Mouse (Mus musculus): ENCODE data around the gene Plekha7. TPM values are rescaled to one million over a fixed set of nuclear protein-coding genes. Genes with fewer than 3 reads are reported as not detected.
A peak's percentile ranks its signal among the peaks of the same experiment; 100 is the strongest.

The Plekha7 gene
- polyA plus RNA-seq, 1 experiment from 2014 or later, result 10.4 TPM

- Histone ChIP-seq H3K4me2 (replicated peaks) (no peak overlapping the region), H3K27me3 (replicated peaks) (no peaks in the 10 kb centered on the region), H3K9me3 (no peaks in the 10 kb centered on the region), H3K4me1 (0 out of 2 replicates have a peak, but pooled peaks cover 2% of the 10 kb centered on the region), H3K9ac (no peak overlapping the region), H3K27ac (no peak overlapping the region), H3K36me3 (no peaks in the 10 kb centered on the region), H3K4me3 (no peak overlapping the region)
- ATAC-seq (ENCODE audit: low FRiP score, low read depth), result no peak
- 28% methylated on average over 4 of the region's 4 CpGs for WGBS
Observed at GRCm38 (mm10) chr7:116131390-116131789, 176.8 kb downstream of the Plekha7 start.

GRCm38 (mm10) chr7:116129374-116129773, 178.8 kb downstream of the Plekha7 start:
- Histone ChIP-seq H3K36me3 (no peaks in the 10 kb centered on the region), H3K27me3 (replicated peaks) (no peaks in the 10 kb centered on the region)

GRCm38 (mm10) chr7:116128286-116128685, 179.9 kb downstream of the Plekha7 start:
- H3K9ac ChIP-seq, result no peak overlapping the region
- no peak overlapping the region for H3K4me3 ChIP-seq
- no peak overlapping the region for H3K4me2 ChIP-seq (replicated peaks)
- WGBS, result 94% methylated on average over 8 of the region's 8 CpGs
- 0 out of 2 replicates have a peak, but pooled peaks cover 2% of the 10 kb centered on the region for H3K4me1 ChIP-seq
- no peaks in the 10 kb centered on the region for H3K9me3 ChIP-seq
- no peaks in the 10 kb centered on the region for H3K27me3 ChIP-seq (replicated peaks)
- no peak for ATAC-seq (ENCODE audit: low FRiP score, low read depth)
- no peak overlapping the region for H3K27ac ChIP-seq
- no peaks in the 10 kb centered on the region for H3K36me3 ChIP-seq

More at GRCm38 (mm10) chr7:116129374-116129773, 178.8 kb downstream of the Plekha7 start:
- Histone ChIP-seq H3K4me3 (no peak overlapping the region), H3K9ac (no peak overlapping the region), H3K9me3 (no peaks in the 10 kb centered on the region), H3K4me1 (0 out of 2 replicates have a peak, but pooled peaks cover 2% of the 10 kb centered on the region), H3K27ac (no peak overlapping the region), H3K4me2 (replicated peaks) (no peak overlapping the region)
- 86% methylated on average over 10 of the region's 10 CpGs for WGBS
- no peak for ATAC-seq (ENCODE audit: low FRiP score, low read depth)

GRCm38 (mm10) chr7:116127052-116127451, 181.1 kb downstream of the Plekha7 start:
- H3K9ac ChIP-seq, result no peak overlapping the region
- 0 out of 2 replicates have a peak, but pooled peaks cover 5% of the 10 kb centered on the region for H3K4me1 ChIP-seq
- no peaks in the 10 kb centered on the region for H3K27me3 ChIP-seq (replicated peaks)
- 92% methylated on average over 2 of the region's 2 CpGs for WGBS
- H3K4me3 ChIP-seq, result no peak overlapping the region
- H3K4me2 ChIP-seq (replicated peaks), result no peak overlapping the region
- H3K36me3 ChIP-seq, result no peaks in the 10 kb centered on the region
- H3K9me3 ChIP-seq, result no peaks in the 10 kb centered on the region
- ATAC-seq (ENCODE audit: low FRiP score, low read depth), result no peak
- H3K27ac ChIP-seq, result no peak overlapping the region

GRCm38 (mm10) chr7:116125671-116126070, 182.5 kb downstream of the Plekha7 start:
- H3K27ac ChIP-seq, result no peak overlapping the region
- H3K4me3 ChIP-seq, result no peak overlapping the region
- H3K36me3 ChIP-seq, result no peaks in the 10 kb centered on the region
- H3K27me3 ChIP-seq (replicated peaks), result no peaks in the 10 kb centered on the region
- WGBS, result 86% methylated on average over 7 of the region's 7 CpGs
- H3K9me3 ChIP-seq, result no peaks in the 10 kb centered on the region
- H3K4me1 ChIP-seq, result 0 out of 2 replicates have a peak, but pooled peaks cover 2% of the 10 kb centered on the region
- ATAC-seq (ENCODE audit: low FRiP score, low read depth), result no peak
- H3K4me2 ChIP-seq (replicated peaks), result no peak overlapping the region
- no peak overlapping the region for H3K9ac ChIP-seq

GRCm38 (mm10) chr7:116124057-116124456, 184.1 kb downstream of the Plekha7 start:
- H3K9ac ChIP-seq, result no peak overlapping the region
- H3K4me2 ChIP-seq (replicated peaks), result no peak overlapping the region
- no peak overlapping the region for H3K27ac ChIP-seq
- no peak overlapping the region for H3K4me3 ChIP-seq
- WGBS, result 90% methylated on average over 12 of the region's 12 CpGs
- H3K9me3 ChIP-seq, result no peaks in the 10 kb centered on the region
- H3K4me1 ChIP-seq, result 0 out of 2 replicates have a peak, but pooled peaks cover 2% of the 10 kb centered on the region
- ATAC-seq (ENCODE audit: low FRiP score, low read depth), result no peak
- H3K36me3 ChIP-seq, result no peaks in the 10 kb centered on the region
- no peaks in the 10 kb centered on the region for H3K27me3 ChIP-seq (replicated peaks)

- WGBS, result 92% methylated on average over 2 of the region's 2 CpGs
- Histone ChIP-seq H3K4me2 (replicated peaks) (no peak overlapping the region), H3K9ac (no peak overlapping the region), H3K4me3 (no peak overlapping the region), H3K4me1 (0 out of 2 replicates have a peak, but pooled peaks cover 2% of the 10 kb centered on the region), H3K27ac (no peak overlapping the region), H3K27me3 (replicated peaks) (no peaks in the 10 kb centered on the region), H3K36me3 (no peaks in the 10 kb centered on the region), H3K9me3 (no peaks in the 10 kb centered on the region)
- no peak for ATAC-seq (ENCODE audit: low FRiP score, low read depth)
Observed at GRCm38 (mm10) chr7:116123597-116123985, 184.6 kb downstream of the Plekha7 start.

GRCm38 (mm10) chr7:116122981-116123596, 185.1 kb downstream of the Plekha7 start:
- H3K4me2 ChIP-seq (replicated peaks), result no peak overlapping the region
- no peaks in the 10 kb centered on the region for H3K36me3 ChIP-seq
- no peak overlapping the region for H3K4me3 ChIP-seq
- H3K27me3 ChIP-seq (replicated peaks), result no peaks in the 10 kb centered on the region
- 47% methylated on average over 13 of the region's 13 CpGs for WGBS
- H3K4me1 ChIP-seq, result 0 out of 2 replicates have a peak, but pooled peaks cover 2% of the 10 kb centered on the region
- no peak overlapping the region for H3K9ac ChIP-seq
- H3K9me3 ChIP-seq, result no peaks in the 10 kb centered on the region
- no peak overlapping the region for H3K27ac ChIP-seq
- peak; percentile 56; the same call in 1 of the 2 replicates for ATAC-seq (ENCODE audit: low FRiP score, low read depth)

GRCm38 (mm10) chr7:116121202-116121601, 187.0 kb downstream of the Plekha7 start:
- no peak for ATAC-seq (ENCODE audit: low FRiP score, low read depth)

GRCm38 (mm10) chr7:116120737-116121136, 187.4 kb downstream of the Plekha7 start:
- H3K4me2 ChIP-seq (replicated peaks), result no peak overlapping the region
- 0 out of 2 replicates have a peak, but pooled peaks cover 2% of the 10 kb centered on the region for H3K4me1 ChIP-seq
- no peak for ATAC-seq (ENCODE audit: low FRiP score, low read depth)
- H3K9ac ChIP-seq, result no peak overlapping the region
- H3K27me3 ChIP-seq (replicated peaks), result no peaks in the 10 kb centered on the region
- no peak overlapping the region for H3K4me3 ChIP-seq
- H3K27ac ChIP-seq, result no peak overlapping the region
- H3K9me3 ChIP-seq, result no peaks in the 10 kb centered on the region
- no peaks in the 10 kb centered on the region for H3K36me3 ChIP-seq
- WGBS, result 87% methylated on average over 4 of the region's 4 CpGs

More at GRCm38 (mm10) chr7:116121202-116121601, 187.0 kb downstream of the Plekha7 start:
- WGBS, result 56% methylated on average over 11 of the region's 11 CpGs
- H3K27me3 ChIP-seq (replicated peaks), result no peaks in the 10 kb centered on the region
- H3K36me3 ChIP-seq, result no peaks in the 10 kb centered on the region
- no peak overlapping the region for H3K9ac ChIP-seq
- no peak overlapping the region for H3K4me3 ChIP-seq
- 0 out of 2 replicates have a peak, but pooled peaks cover 2% of the 10 kb centered on the region for H3K4me1 ChIP-seq
- H3K9me3 ChIP-seq, result no peaks in the 10 kb centered on the region
- no peak overlapping the region for H3K27ac ChIP-seq
- no peak overlapping the region for H3K4me2 ChIP-seq (replicated peaks)

GRCm38 (mm10) chr7:116119306-116119857, 188.8 kb downstream of the Plekha7 start:
- Histone ChIP-seq H3K4me1 (0 out of 2 replicates have a peak, but pooled peaks cover 2% of the 10 kb centered on the region), H3K27me3 (replicated peaks) (no peaks in the 10 kb centered on the region), H3K9me3 (no peaks in the 10 kb centered on the region), H3K36me3 (no peaks in the 10 kb centered on the region), H3K4me2 (replicated peaks) (no peak overlapping the region), H3K9ac (no peak overlapping the region), H3K4me3 (no peak overlapping the region), H3K27ac (no peak overlapping the region)
- ATAC-seq (ENCODE audit: low FRiP score, low read depth), result no peak
- WGBS, result 85% methylated on average over 1 of the region's 1 CpGs

- Histone ChIP-seq H3K36me3 (no peaks in the 10 kb centered on the region), H3K4me1 (no peaks in the 10 kb centered on the region), H3K27me3 (replicated peaks) (no peaks in the 10 kb centered on the region), H3K4me2 (replicated peaks) (no peak overlapping the region), H3K9ac (no peak overlapping the region), H3K27ac (no peak overlapping the region), H3K9me3 (no peaks in the 10 kb centered on the region), H3K4me3 (no peak overlapping the region)
- no peak for ATAC-seq (ENCODE audit: low FRiP score, low read depth)
- 74% methylated on average over 2 of the region's 2 CpGs for WGBS
Observed at GRCm38 (mm10) chr7:116115991-116116390, 192.2 kb downstream of the Plekha7 start.

Measured in neural tube, embryonic 12.5 days (tissue).